Mouse (Mus musculus): ENCODE measurements around the gene Plcxd1. TPM values are rescaled to one million over a fixed set of nuclear protein-coding genes. Genes with fewer than 3 reads are reported as not detected.

Gene Plcxd1
- polyA plus RNA-seq (2017; shearing (Covaris generic)) = 3.1 TPM

DNA sequence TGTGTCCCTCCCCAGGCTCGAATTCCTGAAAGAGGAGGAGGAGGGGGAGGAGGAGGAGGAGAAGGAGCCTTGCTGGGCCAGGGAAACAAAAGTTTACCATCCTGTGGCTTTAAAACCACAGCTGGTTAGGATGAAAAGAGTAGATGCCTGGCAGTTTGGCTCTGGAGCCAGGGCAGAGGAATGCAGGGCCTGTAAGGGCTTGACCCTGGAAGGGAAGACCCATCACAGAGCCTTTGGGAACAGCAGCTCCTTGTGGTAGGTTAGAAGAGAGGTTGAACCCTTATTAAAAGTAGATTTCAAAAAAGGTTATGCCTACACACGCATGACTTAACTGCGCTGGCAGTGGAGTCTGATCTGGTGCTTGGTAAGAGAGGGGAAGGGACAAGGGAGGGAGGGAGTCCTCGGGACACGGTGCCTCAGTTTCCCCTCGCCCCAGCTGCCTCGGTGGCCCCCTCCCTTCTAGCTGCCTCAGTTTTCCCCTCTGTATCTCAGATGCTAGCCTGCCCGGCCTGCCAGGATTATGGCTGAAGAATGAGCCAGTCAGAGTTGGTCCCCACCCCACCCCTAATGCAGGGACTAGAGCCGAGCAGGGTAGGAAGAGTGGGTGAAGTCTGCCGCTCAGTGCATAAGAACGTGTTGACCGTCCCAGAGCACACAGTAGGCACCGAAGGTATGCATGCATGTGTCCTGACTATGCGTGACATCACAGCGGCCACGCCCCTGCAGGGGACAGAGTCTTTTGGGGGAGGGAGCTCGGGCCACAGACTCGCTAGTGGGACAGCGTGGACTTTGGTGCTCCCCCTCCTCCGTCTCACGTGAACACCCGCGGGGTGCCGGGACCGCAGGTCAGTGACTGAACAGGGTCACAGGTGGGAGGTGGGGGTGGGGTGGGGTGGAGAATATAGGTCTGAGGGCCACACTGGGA is at the start of gene Plcxd1:
Gene Plcxd1, plus strand, starts transcription at position 314 of the 925 bp plus-strand sequence.

GRCm38 (mm10) chr5:110072413-110072812 is 27.4 kb upstream of the Plcxd1 start, which contains the start of gene Gm17655:
TSS of gene Gm17655 (minus strand) at chr5:110072513.

DNA sequence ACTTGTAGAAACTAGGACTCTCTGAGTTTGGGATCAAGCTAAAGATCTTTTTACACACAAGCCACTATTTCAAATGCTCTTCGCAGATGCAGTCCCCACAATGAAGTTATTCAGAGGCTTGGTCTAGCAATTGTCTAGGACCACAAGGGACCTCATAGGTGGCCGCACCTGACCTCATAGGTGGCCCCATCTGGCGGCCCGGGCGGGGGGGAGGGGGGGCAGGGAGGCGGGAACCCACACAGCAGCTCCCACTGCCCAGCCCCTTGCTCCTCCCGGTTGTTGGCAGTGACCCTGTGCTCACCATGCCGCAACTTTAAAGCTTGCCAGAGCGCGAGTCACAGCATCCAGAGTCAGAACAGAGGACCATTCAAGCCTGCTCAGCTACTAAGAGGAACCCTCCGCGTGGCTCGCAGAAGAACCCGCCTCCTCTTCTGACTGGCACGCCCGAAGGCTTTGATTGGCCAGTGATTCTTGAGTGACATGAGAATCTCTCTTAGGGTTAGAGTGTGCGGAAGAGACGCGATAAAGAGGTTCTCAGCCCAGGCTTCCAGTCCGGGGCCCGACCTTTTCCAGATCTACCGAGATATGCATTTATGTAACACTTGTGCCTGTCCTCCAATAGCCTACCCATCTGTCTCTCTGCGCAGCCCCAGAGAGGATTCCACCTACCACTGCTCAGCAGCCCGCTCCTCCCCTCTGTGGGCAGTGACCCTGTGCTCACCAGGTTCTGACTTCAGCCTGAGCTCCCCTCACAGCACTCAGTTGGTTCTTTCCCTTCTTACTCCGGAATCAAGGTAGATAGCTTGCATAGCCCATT is 5.5 kb upstream of the Plcxd1 start, which contains the start of gene Gm35315:
Gene Gm35315, minus strand, starts transcription at position 391 of the 817 bp plus-strand sequence.

GRCm38 (mm10) chr5:110107581-110108304 is 8.0 kb downstream of the Plcxd1 start, which contains the start of gene Gtpbp6:
TSS of gene Gtpbp6 (minus strand) at chr5:110108197.

GRCm38 (mm10) chr5:110109991-110110441 is 10.2 kb downstream of the Plcxd1 start, which contains the start of gene Zfp605:
TSS of gene Zfp605 (plus strand) at chr5:110110092.

GRCm38 (mm10) chr5:110135293-110136086 is 35.7 kb downstream of the Plcxd1 start, which contains the start of gene Chfr:
TSS of gene Chfr (plus strand) at chr5:110135842.

Other genes with a start within 250 kb of the Plcxd1 start
- gene Gm15446, start 176.6 kb upstream of the Plcxd1 start, polyA plus RNA-seq (2017; shearing (Covaris generic)) = 14.4 TPM
- 31.0 TPM for gene Zfp932, start 103.4 kb upstream of the Plcxd1 start, polyA plus RNA-seq (2017; shearing (Covaris generic))
- gene Gm17655, start 27.5 kb upstream of the Plcxd1 start, polyA plus RNA-seq (2017; shearing (Covaris generic)) = 13.4 TPM
- 2.1 TPM for gene Gm35315, start 5.5 kb upstream of the Plcxd1 start, polyA plus RNA-seq (2017; shearing (Covaris generic))
- 51.6 TPM for gene Gtpbp6, start 8.2 kb downstream of the Plcxd1 start, polyA plus RNA-seq (2017; shearing (Covaris generic))
- 6.4 TPM for gene Zfp605, start 10.1 kb downstream of the Plcxd1 start, polyA plus RNA-seq (2017; shearing (Covaris generic))
- 81.9 TPM for gene Chfr, start 35.9 kb downstream of the Plcxd1 start, polyA plus RNA-seq (2017; shearing (Covaris generic))
- 44.1 TPM for gene Golga3, start 76.7 kb downstream of the Plcxd1 start, polyA plus RNA-seq (2017; shearing (Covaris generic))
- gene Ankle2, start 131.0 kb downstream of the Plcxd1 start, polyA plus RNA-seq (2017; shearing (Covaris generic)) = 11.8 TPM
- 24.1 TPM for gene Pgam5, start 169.9 kb downstream of the Plcxd1 start, polyA plus RNA-seq (2017; shearing (Covaris generic))
- gene Pxmp2, start 186.2 kb downstream of the Plcxd1 start, polyA plus RNA-seq (2017; shearing (Covaris generic)) = 6.0 TPM
- gene Pole, start 186.3 kb downstream of the Plcxd1 start, polyA plus RNA-seq (2017; shearing (Covaris generic)) = 9.1 TPM
- not detected for gene P2rx2, start 243.2 kb downstream of the Plcxd1 start, polyA plus RNA-seq (2017; shearing (Covaris generic))
- not detected for gene Lrcol1, start 244.8 kb downstream of the Plcxd1 start, polyA plus RNA-seq (2017; shearing (Covaris generic))

Data from activated CD4-positive, CD25-positive, alpha-beta regulatory T cell, adult 9 weeks (primary cell).